Mouse (Mus musculus) limb, embryonic 13.5 days (tissue): ENCODE results near the gene Prmt2. TPM values are rescaled to one million over a fixed set of nuclear protein-coding genes. Genes with fewer than 3 reads are reported as not detected.
A peak's percentile ranks its signal among the peaks of the same experiment; 100 is the strongest.

Experiments
- ATAC-seq: fragments of 200-750 bp; cut with Nextera tagmentation; 2 replicates; pipeline ENCODE4 v1.8.0; 2017; ENCODE audit warnings: low read depth, moderate number of reproducible peaks, moderate TSS enrichment; ENCODE audit not compliant: low FRiP score
- H3K27ac ChIP-seq: fragments of 300-500 bp; sonication (generic); 2 replicates; pipeline ENCODE4 v1.5.1; 2015; ENCODE audit warnings: inconsistent platforms, mild to moderate bottlenecking, moderate library complexity
- H3K27me3 ChIP-seq: fragments of 300-500 bp; sonication (generic); 2 replicates; pipeline ENCODE4 v1.6.1; 2015; ENCODE audit warnings: mild to moderate bottlenecking, inconsistent platforms
- H3K36me3 ChIP-seq: fragments of 300-500 bp; sonication (generic); 2 replicates; pipeline ENCODE4 v1.6.1; 2015; ENCODE audit warnings: inconsistent platforms, mild to moderate bottlenecking, moderate library complexity
- H3K4me1 ChIP-seq: fragments of 300-500 bp; sonication (generic); 2 replicates; pipeline ENCODE4 v1.6.1; 2015; ENCODE audit warnings: inconsistent platforms
- H3K4me2 ChIP-seq: fragments of 300-500 bp; sonication (generic); replicated peaks from 2 replicates; pipeline ENCODE4 v1.6.1; 2015; ENCODE audit warnings: inconsistent platforms, mild to moderate bottlenecking, moderate library complexity
- H3K4me3 ChIP-seq: fragments of 300-500 bp; sonication (generic); 2 replicates; pipeline ENCODE4 v1.5.1; 2015; ENCODE audit warnings: moderate library complexity, mild to moderate bottlenecking, inconsistent platforms
- H3K9ac ChIP-seq: fragments of 300-500 bp; sonication (generic); 2 replicates; pipeline ENCODE4 v1.6.1; 2015; ENCODE audit warnings: mild to moderate bottlenecking, inconsistent platforms
- H3K9me3 ChIP-seq: fragments of 300-500 bp; sonication (generic); 2 replicates; pipeline ENCODE4 v1.6.1; 2016; ENCODE audit warnings: inconsistent platforms
- WGBS: fragments of 180-500 bp; shearing (Covaris S2); methylation state at CpG from one replicate; pipeline ENCODE4 v1.1.7; 2015; 5-methylcytosine and 5-hydroxymethylcytosine counted together
- polyA plus RNA-seq: library from polyadenylated mRNA; unstranded; fragments of >200 nt; fragmentation: Nextera tagmentation; extraction: Ambion mirVana; gene quantifications from 2 replicates; pipeline ENCODE4 v1.2.1, GENCODE M21; 2015

Gene Prmt2
- polyA plus RNA-seq, 1 experiment from 2014 or later = 60.0 TPM

- Histone ChIP-seq H3K9ac (peak within 1 kb of the TSS; percentile 31; the same call in 1 of the 2 replicates), H3K27ac (peak within 1 kb of the TSS; percentile 39; the same call in 1 of the 2 replicates), H3K4me2 (peak within 1 kb of the TSS; percentile 40), H3K27me3 (no peaks in the 10 kb centered on the region), H3K4me3 (peak within 1 kb of the TSS; percentile 20), H3K9me3 (no peaks in the 10 kb centered on the region), H3K36me3 (peaks cover 4% of the 10 kb centered on the region; the same call in 1 of the 2 replicates), H3K4me1 (peaks cover 16% of the 10 kb centered on the region)
- peak; percentile 86 for ATAC-seq
- WGBS = 37% methylated on average over 4 of the region's 4 CpGs
Observed at GRCm38 (mm10) chr10:76253536-76253935, 15.9 kb upstream of the Prmt2 start, which contains the start of gene S100b. S100b (plus strand) TSS chr10:76253853.

- Histone ChIP-seq H3K4me2 (peak overlapping the region; percentile 40; the same call in 1 of the 2 replicates), H3K27ac (0 out of 2 replicates have a peak overlapping the region, but pooled peaks have one; percentile 39)
Observed at GRCm38 (mm10) chr10:76253079-76253478, 15.4 kb upstream of the Prmt2 start.

GRCm38 (mm10) chr10:76250870-76251269, 13.2 kb upstream of the Prmt2 start:
- no peak overlapping the region for H3K4me3 ChIP-seq
- H3K4me1 ChIP-seq = peaks cover 16% of the 10 kb centered on the region
- no peak for ATAC-seq
- no peaks in the 10 kb centered on the region for H3K9me3 ChIP-seq
- H3K36me3 ChIP-seq = no peaks in the 10 kb centered on the region
- no peak overlapping the region for H3K27ac ChIP-seq
- H3K9ac ChIP-seq = no peak overlapping the region
- 80% methylated on average over 7 of the region's 7 CpGs for WGBS
- no peak overlapping the region for H3K4me2 ChIP-seq
- H3K27me3 ChIP-seq = no peaks in the 10 kb centered on the region

More at GRCm38 (mm10) chr10:76253079-76253478, 15.4 kb upstream of the Prmt2 start:
- WGBS = 93% methylated on average over 1 of the region's 1 CpGs
- no peaks in the 10 kb centered on the region for H3K27me3 ChIP-seq
- no peaks in the 10 kb centered on the region for H3K9me3 ChIP-seq
- H3K4me3 ChIP-seq = no peak overlapping the region
- no peak overlapping the region for H3K9ac ChIP-seq
- H3K4me1 ChIP-seq = peaks cover 16% of the 10 kb centered on the region
- peaks cover 4% of the 10 kb centered on the region; the same call in 1 of the 2 replicates for H3K36me3 ChIP-seq
- ATAC-seq = no peak

GRCm38 (mm10) chr10:76248647-76248968, 10.9 kb upstream of the Prmt2 start:
- Histone ChIP-seq H3K27me3 (no peaks in the 10 kb centered on the region), H3K9ac (no peak overlapping the region), H3K4me2 (no peak overlapping the region), H3K9me3 (no peaks in the 10 kb centered on the region), H3K4me1 (peaks cover 8% of the 10 kb centered on the region), H3K27ac (no peak overlapping the region), H3K36me3 (no peaks in the 10 kb centered on the region), H3K4me3 (no peak overlapping the region)
- WGBS = 83% methylated on average over 5 of the region's 5 CpGs
- ATAC-seq = no peak

- Histone ChIP-seq H3K4me1 (peaks cover 3% of the 10 kb centered on the region), H3K27me3 (no peaks in the 10 kb centered on the region), H3K36me3 (no peaks in the 10 kb centered on the region), H3K4me3 (no peak overlapping the region), H3K9me3 (no peaks in the 10 kb centered on the region), H3K9ac (no peak overlapping the region), H3K4me2 (no peak overlapping the region), H3K27ac (no peak overlapping the region)
- 77% methylated on average over 21 of the region's 21 CpGs for WGBS
- no peak for ATAC-seq
Observed at GRCm38 (mm10) chr10:76247960-76248646, 10.4 kb upstream of the Prmt2 start.

GRCm38 (mm10) chr10:76246601-76247000, 8.9 kb upstream of the Prmt2 start:
- no peak overlapping the region for H3K27ac ChIP-seq
- H3K4me3 ChIP-seq = no peak overlapping the region
- ATAC-seq = no peak
- no peaks in the 10 kb centered on the region for H3K4me1 ChIP-seq
- 61% methylated on average over 4 of the region's 4 CpGs for WGBS
- no peak overlapping the region for H3K9ac ChIP-seq
- H3K4me2 ChIP-seq = no peak overlapping the region
- no peaks in the 10 kb centered on the region for H3K36me3 ChIP-seq
- no peaks in the 10 kb centered on the region for H3K27me3 ChIP-seq
- no peaks in the 10 kb centered on the region for H3K9me3 ChIP-seq

GRCm38 (mm10) chr10:76245106-76245505, 7.4 kb upstream of the Prmt2 start:
- Histone ChIP-seq H3K36me3 (no peaks in the 10 kb centered on the region), H3K9ac (no peak overlapping the region), H3K9me3 (no peaks in the 10 kb centered on the region), H3K4me3 (no peak overlapping the region), H3K27ac (no peak overlapping the region), H3K4me2 (no peak overlapping the region), H3K4me1 (no peaks in the 10 kb centered on the region), H3K27me3 (no peaks in the 10 kb centered on the region)
- ATAC-seq = no peak
- WGBS = 82% methylated on average over 2 of the region's 2 CpGs

- H3K9me3 ChIP-seq = no peaks in the 10 kb centered on the region
- H3K4me2 ChIP-seq = no peak overlapping the region
- H3K27me3 ChIP-seq = no peaks in the 10 kb centered on the region
- no peak overlapping the region for H3K27ac ChIP-seq
- ATAC-seq = no peak
- peaks cover 12% of the 10 kb centered on the region for H3K4me1 ChIP-seq
- H3K36me3 ChIP-seq = peaks cover 7% of the 10 kb centered on the region
- no peak overlapping the region for H3K4me3 ChIP-seq
- no peak overlapping the region for H3K9ac ChIP-seq
- 65% methylated on average over 4 of the region's 4 CpGs for WGBS
Observed at GRCm38 (mm10) chr10:76239401-76239800, 1.7 kb upstream of the Prmt2 start.

GRCm38 (mm10) chr10:76229627-76230026, 8.0 kb downstream of the Prmt2 start:
- Histone ChIP-seq H3K4me3 (no peak overlapping the region), H3K27me3 (no peaks in the 10 kb centered on the region), H3K9me3 (no peaks in the 10 kb centered on the region), H3K4me1 (no peaks in the 10 kb centered on the region), H3K4me2 (no peak overlapping the region), H3K9ac (no peak overlapping the region), H3K36me3 (peaks cover 15% of the 10 kb centered on the region), H3K27ac (no peak overlapping the region)
- WGBS = 73% methylated on average over 1 of the region's 1 CpGs
- no peak for ATAC-seq

GRCm38 (mm10) chr10:76225944-76226343, 11.7 kb downstream of the Prmt2 start:
- no peak overlapping the region for H3K4me2 ChIP-seq
- H3K27ac ChIP-seq = no peak overlapping the region
- H3K27me3 ChIP-seq = no peaks in the 10 kb centered on the region
- WGBS = 89% methylated on average over 11 of the region's 11 CpGs
- H3K4me1 ChIP-seq = no peaks in the 10 kb centered on the region
- H3K9ac ChIP-seq = no peak overlapping the region
- H3K36me3 ChIP-seq = peaks cover 52% of the 10 kb centered on the region
- H3K4me3 ChIP-seq = no peak overlapping the region
- ATAC-seq = no peak
- H3K9me3 ChIP-seq = no peaks in the 10 kb centered on the region

- no peaks in the 10 kb centered on the region for H3K27me3 ChIP-seq
- H3K36me3 ChIP-seq = peaks cover 98% of the 10 kb centered on the region
- WGBS = 71% methylated on average over 9 of the region's 9 CpGs
- ATAC-seq = no peak
- H3K9me3 ChIP-seq = peaks cover 22% of the 10 kb centered on the region
- no peak overlapping the region for H3K4me3 ChIP-seq
- H3K27ac ChIP-seq = no peak overlapping the region
- no peak overlapping the region for H3K4me2 ChIP-seq
- no peaks in the 10 kb centered on the region for H3K4me1 ChIP-seq
- no peak overlapping the region for H3K9ac ChIP-seq
Observed at GRCm38 (mm10) chr10:76218240-76218639, 19.4 kb downstream of the Prmt2 start.

- H3K4me1 ChIP-seq = no peaks in the 10 kb centered on the region
- H3K9me3 ChIP-seq = peaks cover 22% of the 10 kb centered on the region
- no peak overlapping the region for H3K4me3 ChIP-seq
- WGBS = 95% methylated on average over 17 of the region's 17 CpGs
- ATAC-seq = no peak
- no peak overlapping the region for H3K9ac ChIP-seq
- H3K36me3 ChIP-seq = peaks cover 98% of the 10 kb centered on the region
- no peaks in the 10 kb centered on the region for H3K27me3 ChIP-seq
- no peak overlapping the region for H3K27ac ChIP-seq
- H3K4me2 ChIP-seq = no peak overlapping the region
Observed at GRCm38 (mm10) chr10:76217056-76217455, 20.6 kb downstream of the Prmt2 start.

- 85% methylated on average over 4 of the region's 4 CpGs for WGBS
- Histone ChIP-seq H3K4me2 (no peak overlapping the region), H3K36me3 (peaks cover 94% of the 10 kb centered on the region), H3K9me3 (peaks cover 22% of the 10 kb centered on the region), H3K27ac (no peak overlapping the region), H3K4me1 (no peaks in the 10 kb centered on the region), H3K4me3 (no peak overlapping the region), H3K27me3 (no peaks in the 10 kb centered on the region), H3K9ac (no peak overlapping the region)
- no peak for ATAC-seq
Observed at GRCm38 (mm10) chr10:76214161-76214560, 23.5 kb downstream of the Prmt2 start.
